Mouse (Mus musculus) stomach, embryonic 15.5 days (tissue): ENCODE measurements around the gene Ilkap. TPM values are rescaled to one million over a fixed set of nuclear protein-coding genes. Genes with fewer than 3 reads are reported as not detected.

ENCODE experiments used
- ATAC-seq: fragments of 200-750 bp; cut with Nextera tagmentation; 2 replicates; pipeline ENCODE4 v1.8.0; 2017; ENCODE audit warnings: low read depth, moderate number of reproducible peaks, moderate TSS enrichment; ENCODE audit not compliant: insufficient read depth, low FRiP score
- H3K27ac ChIP-seq: fragments of 300-500 bp; sonication (generic); 2 replicates; pipeline ENCODE4 v1.5.1; 2015; ENCODE audit warnings: mild to moderate bottlenecking, inconsistent platforms
- H3K27me3 ChIP-seq: fragments of 300-500 bp; sonication (generic); replicated peaks from 2 replicates; pipeline ENCODE4 v1.6.1; 2015; ENCODE audit warnings: inconsistent platforms
- H3K36me3 ChIP-seq: fragments of 300-500 bp; sonication (generic); 2 replicates; pipeline ENCODE4 v1.6.1; 2015; ENCODE audit warnings: inconsistent platforms
- H3K4me1 ChIP-seq: fragments of 300-500 bp; sonication (generic); 2 replicates; pipeline ENCODE4 v1.6.1; 2015; ENCODE audit warnings: inconsistent platforms
- H3K4me2 ChIP-seq: fragments of 300-500 bp; sonication (generic); 2 replicates; pipeline ENCODE4 v1.6.1; 2015; ENCODE audit warnings: mild to moderate bottlenecking, inconsistent platforms
- H3K4me3 ChIP-seq: fragments of 300-500 bp; sonication (generic); replicated peaks from 2 replicates; pipeline ENCODE4 v1.5.1; 2015; ENCODE audit warnings: inconsistent platforms
- H3K9ac ChIP-seq: fragments of 300-500 bp; sonication (generic); 2 replicates; pipeline ENCODE4 v1.6.1; 2015; ENCODE audit warnings: inconsistent platforms
- H3K9me3 ChIP-seq: fragments of 300-500 bp; sonication (generic); 2 replicates; pipeline ENCODE4 v1.6.1; 2016; ENCODE audit warnings: inconsistent platforms
- WGBS: fragments of 180-500 bp; shearing (Covaris S2); methylation state at CpG from one replicate; pipeline ENCODE4 v1.1.7; 2015; 5-methylcytosine and 5-hydroxymethylcytosine counted together
- polyA plus RNA-seq: library from polyadenylated mRNA; unstranded; fragments of >200 nt; fragmentation: Nextera tagmentation; extraction: Ambion mirVana; gene quantifications from 2 replicates; pipeline ENCODE4 v1.2.1, GENCODE M21; 2015

The Ilkap gene
- 119 and 128 TPM in 2 replicates for polyA plus RNA-seq

- Histone ChIP-seq H3K4me2 (peak within 1 kb of the TSS; percentile 87), H3K4me1 (peaks cover 13% of the 10 kb centered on the region), H3K9me3 (no peaks in the 10 kb centered on the region), H3K27me3 (no peaks in the 10 kb centered on the region), H3K27ac (peak within 1 kb of the TSS; percentile 82), H3K9ac (peak within 1 kb of the TSS; percentile 95), H3K36me3 (no peaks in the 10 kb centered on the region; the same call in 1 of the 2 replicates), H3K4me3 (peak within 1 kb of the TSS; percentile 90)
- WGBS, result 1% methylated on average over 69 of the region's 91 CpGs
- peak; percentile 97 for ATAC-seq
Observed at GRCm38 (mm10) chr1:91398260-91399062, at the start of gene Ilkap. Gene Ilkap, minus strand, starts transcription at chr1:91398815.

GRCm38 (mm10) chr1:91446511-91446910, 47.9 kb upstream of the Ilkap start:
- Histone ChIP-seq H3K9me3 (no peaks in the 10 kb centered on the region), H3K4me3 (no peak overlapping the region), H3K4me2 (no peak overlapping the region), H3K36me3 (peaks cover 43% of the 10 kb centered on the region), H3K4me1 (peaks cover 2% of the 10 kb centered on the region; the same call in 1 of the 2 replicates), H3K9ac (no peak overlapping the region), H3K27ac (no peak overlapping the region), H3K27me3 (no peaks in the 10 kb centered on the region)
- ATAC-seq, result no peak
- 84% methylated on average over 4 of the region's 4 CpGs for WGBS

- WGBS, result 60% methylated on average over 8 of the region's 8 CpGs
- Histone ChIP-seq H3K9me3 (no peaks in the 10 kb centered on the region), H3K4me3 (no peak overlapping the region), H3K9ac (no peak overlapping the region), H3K36me3 (peaks cover 43% of the 10 kb centered on the region), H3K27ac (no peak overlapping the region), H3K4me1 (no peaks in the 10 kb centered on the region), H3K27me3 (no peaks in the 10 kb centered on the region), H3K4me2 (no peak overlapping the region)
- ATAC-seq, result peak; percentile 40; the same call in 1 of the 2 replicates
Observed at GRCm38 (mm10) chr1:91446060-91446459, 47.4 kb upstream of the Ilkap start.

GRCm38 (mm10) chr1:91444841-91445830, 46.5 kb upstream of the Ilkap start:
- H3K27me3 ChIP-seq, result no peaks in the 10 kb centered on the region
- H3K4me3 ChIP-seq, result no peak overlapping the region
- H3K27ac ChIP-seq, result no peak overlapping the region
- no peak overlapping the region for H3K4me2 ChIP-seq
- H3K36me3 ChIP-seq, result peaks cover 43% of the 10 kb centered on the region
- H3K9me3 ChIP-seq, result no peaks in the 10 kb centered on the region
- ATAC-seq, result no peak
- no peaks in the 10 kb centered on the region for H3K4me1 ChIP-seq
- H3K9ac ChIP-seq, result no peak overlapping the region
- WGBS, result 86% methylated on average over 17 of the region's 17 CpGs

- ATAC-seq, result peak; percentile 51
- Histone ChIP-seq H3K36me3 (peaks cover 36% of the 10 kb centered on the region), H3K9me3 (no peaks in the 10 kb centered on the region), H3K4me2 (peak overlapping the region; percentile 12; the same call in 1 of the 2 replicates), H3K9ac (no peak overlapping the region), H3K4me3 (no peak overlapping the region), H3K27ac (peak overlapping the region; percentile 57; the same call in 1 of the 2 replicates), H3K27me3 (no peaks in the 10 kb centered on the region), H3K4me1 (no peaks in the 10 kb centered on the region)
- 75% methylated on average over 7 of the region's 7 CpGs for WGBS
Observed at GRCm38 (mm10) chr1:91442350-91442990, 43.9 kb upstream of the Ilkap start.

GRCm38 (mm10) chr1:91441855-91442254, 43.2 kb upstream of the Ilkap start:
- no peak overlapping the region for H3K4me3 ChIP-seq
- H3K27me3 ChIP-seq, result no peaks in the 10 kb centered on the region
- peaks cover 3% of the 10 kb centered on the region; the same call in 1 of the 2 replicates for H3K4me1 ChIP-seq
- H3K27ac ChIP-seq, result no peak overlapping the region
- ATAC-seq, result no peak
- 86% methylated on average over 3 of the region's 3 CpGs for WGBS
- peaks cover 30% of the 10 kb centered on the region for H3K36me3 ChIP-seq
- no peaks in the 10 kb centered on the region for H3K9me3 ChIP-seq
- H3K9ac ChIP-seq, result no peak overlapping the region
- no peak overlapping the region for H3K4me2 ChIP-seq

GRCm38 (mm10) chr1:91439776-91440175, 41.2 kb upstream of the Ilkap start:
- Histone ChIP-seq H3K4me2 (no peak overlapping the region), H3K27ac (no peak overlapping the region), H3K9me3 (no peaks in the 10 kb centered on the region), H3K4me1 (peaks cover 18% of the 10 kb centered on the region), H3K4me3 (no peak overlapping the region), H3K36me3 (peaks cover 21% of the 10 kb centered on the region), H3K27me3 (no peaks in the 10 kb centered on the region), H3K9ac (no peak overlapping the region)
- no peak for ATAC-seq
- WGBS, result 91% methylated on average over 8 of the region's 8 CpGs

GRCm38 (mm10) chr1:91437573-91437972, 39.0 kb upstream of the Ilkap start:
- no peaks in the 10 kb centered on the region for H3K27me3 ChIP-seq
- peaks cover 19% of the 10 kb centered on the region for H3K36me3 ChIP-seq

GRCm38 (mm10) chr1:91437083-91437400, 38.4 kb upstream of the Ilkap start:
- Histone ChIP-seq H3K9ac (no peak overlapping the region), H3K9me3 (no peaks in the 10 kb centered on the region), H3K27ac (peak overlapping the region; percentile 85; the same call in 1 of the 2 replicates), H3K4me1 (peaks cover 18% of the 10 kb centered on the region), H3K4me2 (no peak overlapping the region), H3K4me3 (no peak overlapping the region), H3K36me3 (peaks cover 19% of the 10 kb centered on the region), H3K27me3 (no peaks in the 10 kb centered on the region)
- no peak for ATAC-seq
- WGBS, result 92% methylated on average over 3 of the region's 3 CpGs

More at GRCm38 (mm10) chr1:91437573-91437972, 39.0 kb upstream of the Ilkap start:
- Histone ChIP-seq H3K27ac (no peak overlapping the region), H3K9me3 (no peaks in the 10 kb centered on the region), H3K4me2 (no peak overlapping the region), H3K4me1 (peaks cover 18% of the 10 kb centered on the region), H3K9ac (no peak overlapping the region), H3K4me3 (no peak overlapping the region)
- WGBS, result 82% methylated on average over 7 of the region's 7 CpGs
- no peak for ATAC-seq

- Histone ChIP-seq H3K4me2 (no peak overlapping the region), H3K27me3 (no peaks in the 10 kb centered on the region), H3K27ac (peak overlapping the region; percentile 85), H3K36me3 (peaks cover 19% of the 10 kb centered on the region), H3K4me1 (peaks cover 18% of the 10 kb centered on the region), H3K9ac (no peak overlapping the region), H3K9me3 (no peaks in the 10 kb centered on the region), H3K4me3 (no peak overlapping the region)
- ATAC-seq, result peak; percentile 66; the same call in 1 of the 2 replicates
- 45% methylated on average over 6 of the region's 6 CpGs for WGBS
Observed at GRCm38 (mm10) chr1:91436380-91437082, 37.9 kb upstream of the Ilkap start.

- H3K27ac ChIP-seq, result peak overlapping the region; percentile 85
- H3K4me1 ChIP-seq, result peaks cover 18% of the 10 kb centered on the region
- H3K4me3 ChIP-seq, result no peak overlapping the region
- no peak overlapping the region for H3K4me2 ChIP-seq
- no peaks in the 10 kb centered on the region for H3K9me3 ChIP-seq
- 86% methylated on average over 13 of the region's 13 CpGs for WGBS
- H3K27me3 ChIP-seq, result no peaks in the 10 kb centered on the region
- H3K36me3 ChIP-seq, result peaks cover 23% of the 10 kb centered on the region
- H3K9ac ChIP-seq, result no peak overlapping the region
- no peak for ATAC-seq
Observed at GRCm38 (mm10) chr1:91435606-91436130, 37.1 kb upstream of the Ilkap start.
